Mouse (Mus musculus) embryo, embryonic 9.5 days (tissue): ENCODE results near the gene Fabp2.
"Not testable (repeated sequence)": the region's sequence is repeated elsewhere in the genome, so short reads cannot be mapped to it uniquely, and the experiment has no call there.

Source experiments
- DNase-seq: peaks from one replicate; pipeline ENCODE4 v3.0.0-alpha.2; 2017; ENCODE audit errors: extremely low spot score

The Fabp2 gene

DNA sequence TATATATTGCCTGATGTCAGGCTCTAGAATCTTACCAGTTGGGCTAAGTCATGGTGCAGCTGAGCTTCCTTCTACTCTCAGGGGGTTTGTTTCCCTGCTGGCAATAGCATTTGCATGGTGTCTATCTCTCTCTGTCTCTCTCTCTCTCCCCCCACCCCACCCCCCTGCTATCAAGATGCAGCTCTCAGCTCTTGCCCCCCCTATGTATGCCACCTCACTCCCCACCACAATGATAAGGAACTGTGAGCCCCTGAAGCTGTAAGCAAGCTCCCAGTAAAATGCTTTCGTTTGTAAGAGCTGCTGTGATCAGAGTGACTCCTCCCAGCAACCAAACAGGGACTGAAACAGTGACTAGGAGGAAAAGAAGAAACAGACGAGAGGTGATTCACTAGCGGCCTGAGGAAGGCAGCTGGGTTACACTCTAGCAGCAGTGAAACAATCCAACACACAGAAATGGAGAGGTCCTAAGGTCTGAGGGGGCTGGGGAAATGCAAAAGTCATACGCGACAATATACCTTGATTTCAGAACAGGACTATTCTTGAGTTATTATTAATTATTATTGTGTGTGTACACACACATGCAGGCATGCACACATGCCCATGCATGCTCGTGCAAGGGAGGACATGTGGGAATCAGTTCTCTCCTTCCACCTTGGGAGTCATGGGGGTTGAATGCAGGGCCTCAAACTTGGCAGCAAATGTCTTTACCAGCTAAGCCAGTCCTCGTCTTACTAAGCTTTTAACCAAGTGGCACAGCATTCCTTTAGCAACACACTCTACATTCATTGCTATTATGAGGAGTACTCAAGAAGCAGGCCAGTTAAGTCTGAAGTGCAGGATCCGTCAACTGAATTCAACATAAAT, 25.9 kb downstream of the Fabp2 start:
- DNase-seq: no peak

DNA sequence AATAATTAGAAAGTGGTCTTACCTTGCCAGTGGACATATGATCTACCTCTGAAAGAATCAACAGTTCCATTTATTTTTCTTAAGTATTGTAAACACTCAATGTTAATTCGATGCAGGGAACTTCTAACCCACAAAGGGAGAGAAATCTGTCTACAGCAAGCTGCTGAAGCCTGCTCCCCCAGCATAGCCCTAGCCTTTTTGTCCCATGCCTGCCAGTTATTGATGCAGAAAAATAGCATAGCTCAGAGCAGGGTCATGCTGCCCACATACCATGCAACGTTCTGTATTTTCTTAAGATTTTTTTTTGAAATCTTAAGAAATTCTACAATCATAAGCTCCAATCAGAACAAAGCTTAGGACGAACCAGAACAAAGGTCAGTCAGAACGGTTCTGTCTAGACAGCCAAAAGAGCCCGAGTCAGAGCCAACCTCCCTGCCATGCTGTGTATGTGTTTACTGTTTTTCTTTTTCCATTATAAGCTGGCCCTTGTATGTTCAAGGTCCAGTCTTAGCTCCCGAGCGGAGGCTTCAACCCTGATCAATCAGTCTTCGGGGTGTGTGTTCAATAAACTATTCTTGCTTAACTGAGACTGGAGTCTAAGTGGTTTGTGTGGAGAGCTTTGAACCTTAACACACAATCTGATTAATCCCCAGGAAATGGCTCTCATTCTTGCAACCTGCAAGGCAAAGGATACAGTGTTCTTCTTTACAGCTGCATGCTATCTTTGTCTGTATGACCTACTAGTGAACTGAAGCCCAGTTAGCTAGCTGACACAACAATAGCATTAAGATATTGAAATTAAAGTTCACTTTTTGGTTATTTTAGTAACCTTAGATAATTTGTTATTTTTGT, 27.0 kb downstream of the Fabp2 start:
- no peak for DNase-seq

DNA sequence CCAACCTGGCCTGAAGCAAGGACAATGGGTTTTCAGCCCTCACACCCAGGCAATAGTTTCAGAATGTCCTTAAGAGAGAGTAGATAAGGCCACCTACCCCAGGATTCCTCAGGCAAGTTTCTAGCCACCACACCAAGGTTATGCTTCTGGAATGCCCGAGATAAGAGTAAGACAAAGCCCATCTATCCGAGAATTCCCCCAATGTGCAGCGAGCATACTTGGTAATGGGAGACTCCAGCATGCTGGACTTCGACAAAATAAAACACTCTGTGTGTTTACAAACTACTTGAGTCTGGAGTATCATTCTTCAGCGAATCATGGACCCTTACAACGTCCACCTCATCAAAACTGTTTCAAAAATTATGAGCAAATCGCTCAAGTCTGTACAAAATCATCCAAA, 28.3 kb downstream of the Fabp2 start:
- DNase-seq: peak; percentile 7

DNA sequence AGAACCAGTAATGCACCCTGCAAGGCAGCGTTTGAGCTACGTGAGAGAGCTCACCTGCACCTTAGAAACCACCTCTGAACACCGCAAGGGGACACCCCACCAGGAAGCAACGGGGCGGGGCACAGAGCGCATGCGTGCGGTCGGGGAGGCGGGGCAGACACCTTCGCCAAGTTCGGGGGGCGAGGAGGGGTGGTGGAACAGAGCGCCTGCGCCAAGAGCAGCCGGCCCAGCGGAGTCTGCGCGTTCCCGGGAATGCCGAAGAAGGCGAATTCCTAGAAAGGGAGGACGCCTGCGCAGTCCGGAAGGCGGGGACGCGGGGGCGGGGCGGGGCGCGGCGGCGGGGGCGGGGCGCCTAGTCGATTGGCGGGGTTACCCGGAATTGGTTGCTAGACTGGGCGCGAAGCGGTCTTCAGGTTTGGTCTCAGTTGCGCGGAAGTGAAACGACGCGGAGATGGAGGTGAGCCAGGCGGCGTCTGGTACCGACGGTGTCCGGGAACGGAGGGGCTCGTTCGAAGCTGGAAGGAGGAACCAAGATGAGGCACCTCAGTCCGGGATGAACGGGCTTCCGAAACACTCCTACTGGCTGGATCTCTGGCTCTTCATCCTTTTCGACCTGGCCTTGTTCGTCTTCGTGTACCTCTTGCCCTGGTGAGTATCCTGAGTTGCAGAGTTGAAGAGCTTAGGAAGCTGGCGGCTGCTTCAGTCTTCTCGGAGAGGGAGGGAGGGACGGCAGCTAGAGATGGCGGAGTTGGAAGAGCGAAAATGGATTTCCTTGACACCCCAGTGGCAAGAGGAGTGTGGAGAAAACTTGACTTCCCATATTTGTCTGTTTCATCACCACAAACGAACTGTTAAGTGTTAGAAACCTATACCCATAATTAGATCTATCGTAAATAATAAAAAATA, 29.4 kb downstream of the Fabp2 start, which contains the start of gene 1810037I17Rik:
Gene 1810037I17Rik (plus strand): TSS at position 195 of the 906 bp plus-strand sequence.
- DNase-seq: peak; percentile 98

DNA sequence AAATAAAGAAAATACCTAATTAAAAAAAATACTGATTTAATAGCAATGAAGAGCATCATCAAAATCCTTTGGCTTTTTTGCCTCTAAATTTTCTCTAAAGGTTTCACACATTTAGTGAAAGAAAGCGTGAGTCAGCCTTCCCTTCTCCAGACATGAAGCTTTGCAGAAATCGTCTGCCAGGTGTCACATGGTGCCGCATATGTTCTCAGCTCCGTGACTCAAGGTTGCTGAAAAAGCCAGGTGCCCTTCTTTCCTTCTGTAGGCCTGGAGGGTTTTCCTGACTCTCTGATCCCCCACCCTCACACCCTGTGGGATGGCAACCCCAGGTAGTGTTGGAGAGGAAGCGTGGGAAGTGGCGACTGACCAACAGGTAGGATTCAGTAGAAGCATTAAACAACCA, 34.9 kb downstream of the Fabp2 start:
- no peak for DNase-seq

DNA sequence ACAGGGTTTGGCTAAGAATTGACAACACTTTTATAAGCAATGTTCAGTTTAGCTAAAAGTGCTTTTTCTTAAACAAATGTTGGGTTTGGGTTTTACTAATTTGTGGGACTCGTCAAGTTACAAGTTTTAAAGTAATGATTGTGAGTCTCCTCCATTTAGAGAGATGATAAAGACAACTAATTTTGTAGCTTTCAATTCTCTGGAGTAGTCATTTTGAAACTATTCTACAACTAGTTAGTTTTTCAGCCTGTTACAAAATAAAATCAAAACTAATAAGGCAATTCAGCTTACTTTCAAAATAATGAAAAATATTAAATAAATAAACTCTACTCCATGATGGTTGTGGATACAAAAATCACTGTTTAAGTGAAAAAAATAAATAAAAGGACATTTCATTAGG, 37.6 kb downstream of the Fabp2 start:
- no peak for DNase-seq

DNA sequence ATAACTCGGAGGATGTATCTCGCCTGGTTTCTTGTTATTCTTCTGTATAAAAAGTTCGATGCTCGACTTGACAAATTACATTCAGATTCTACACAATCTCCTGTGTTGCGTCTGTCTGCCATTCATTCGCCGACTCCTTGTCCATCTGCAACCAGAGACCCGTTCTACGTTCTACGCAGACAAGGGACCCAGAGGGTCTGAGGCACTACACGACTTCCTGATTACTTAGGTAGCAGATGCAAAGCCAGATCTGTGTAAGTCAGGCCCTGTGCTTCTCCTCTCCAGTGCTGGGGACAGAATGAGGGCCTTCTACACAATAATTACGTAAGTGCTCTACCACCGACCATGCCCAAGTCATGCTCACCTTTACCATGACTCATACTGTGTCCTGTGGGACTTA, 42.3 kb downstream of the Fabp2 start:
- not testable (repeated sequence) for DNase-seq

DNA sequence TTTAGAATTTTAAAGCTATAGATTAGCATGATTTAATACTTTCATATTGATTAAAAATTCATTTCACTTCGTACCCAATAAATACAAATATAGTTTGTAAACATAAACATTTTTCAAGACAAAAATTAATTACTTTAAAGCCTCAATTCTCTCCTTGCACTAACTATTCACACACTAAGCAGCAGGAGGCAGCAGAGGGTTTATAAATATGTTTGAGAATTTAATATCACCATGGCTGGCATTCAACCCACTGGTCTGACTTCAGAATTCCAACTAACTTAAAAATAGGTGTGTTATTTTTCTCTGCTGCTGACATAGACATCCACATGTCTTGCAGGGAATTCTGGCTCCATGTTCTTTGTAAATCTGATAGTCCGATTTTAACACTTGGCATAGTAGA, 44.3 kb downstream of the Fabp2 start:
- DNase-seq: no peak

DNA sequence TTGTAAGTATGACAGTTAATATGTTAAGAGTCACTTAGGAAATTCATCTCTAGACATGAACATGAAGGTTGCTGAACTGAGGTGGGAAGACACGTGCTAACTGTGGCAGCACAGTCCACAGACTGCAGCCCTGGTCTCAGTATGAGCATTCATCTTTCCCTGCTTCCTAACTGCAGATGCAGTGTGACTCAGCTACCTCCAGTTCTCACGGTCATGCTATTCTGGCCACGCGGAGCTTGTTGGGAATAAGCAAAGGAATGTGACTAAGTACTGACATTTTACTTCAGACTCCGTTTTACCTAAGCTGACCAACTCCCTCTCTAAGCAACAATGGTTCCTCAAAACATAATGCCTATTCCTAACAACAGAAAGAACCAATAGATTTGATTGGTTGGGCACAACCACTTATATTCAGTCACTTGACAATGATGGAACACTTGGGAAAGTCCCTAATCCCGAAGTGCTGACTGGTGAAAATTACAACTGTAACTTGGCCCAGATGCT, 48.6 kb downstream of the Fabp2 start:
- no peak for DNase-seq
